Mouse (Mus musculus) limb, embryonic 11.5 days (tissue): ENCODE measurements at regions not wholly inside any gene's neighbourhood (a gene's known extent, or its start where the extent isn't known, plus 50 kb on each side); places are given as distances from the start of the nearest gene placed in this dataset.

Experiments used
- ATAC-seq: fragments of 200-750 bp; cut with Nextera tagmentation; 2 replicates; pipeline ENCODE4 v1.8.0; 2017; ENCODE audit warnings: low read depth; ENCODE audit not compliant: insufficient number of reproducible peaks, low FRiP score, low TSS enrichment
- DNase-seq: peaks from one replicate; pipeline ENCODE4 v3.0.0-alpha.2; 2015; ENCODE audit warnings: low spot score
- H3K27ac ChIP-seq: fragments of 300-500 bp; sonication (generic); replicated peaks from 2 replicates; pipeline ENCODE4 v1.5.1; 2014; ENCODE audit warnings: low read depth, mild to moderate bottlenecking, low read length
- H3K27me3 ChIP-seq: fragments of 300-500 bp; sonication (generic); 2 replicates; pipeline ENCODE4 v1.6.1; 2014; ENCODE audit warnings: mild to moderate bottlenecking, low read length, mixed read lengths; ENCODE audit not compliant: control insufficient read depth, insufficient read depth
- H3K36me3 ChIP-seq: fragments of 300-500 bp; sonication (generic); 2 replicates; pipeline ENCODE4 v1.6.1; 2014; ENCODE audit warnings: mild to moderate bottlenecking, low read length, moderate library complexity, mixed read lengths; ENCODE audit not compliant: control insufficient read depth, insufficient read depth
- H3K4me1 ChIP-seq: fragments of 300-500 bp; sonication (generic); 2 replicates; pipeline ENCODE4 v1.6.1; 2014; ENCODE audit warnings: low read length, mixed read lengths; ENCODE audit not compliant: control insufficient read depth, insufficient read depth
- H3K4me2 ChIP-seq: fragments of 300-500 bp; sonication (generic); 2 replicates; pipeline ENCODE4 v1.6.1; 2014; ENCODE audit warnings: low read depth, mild to moderate bottlenecking, moderate library complexity; ENCODE audit not compliant: severe bottlenecking
- H3K4me3 ChIP-seq: fragments of 300-500 bp; sonication (generic); 2 replicates; pipeline ENCODE4 v1.5.1; 2014; ENCODE audit warnings: low read depth, low read length
- H3K9ac ChIP-seq: fragments of 300-500 bp; sonication (generic); 2 replicates; pipeline ENCODE4 v1.6.1; 2014; ENCODE audit warnings: mild to moderate bottlenecking, low read length
- H3K9me3 ChIP-seq: fragments of 300-500 bp; sonication (generic); 2 replicates; pipeline ENCODE4 v1.6.1; 2016; ENCODE audit warnings: low read length; ENCODE audit not compliant: control insufficient read depth
- WGBS: fragments of 180-500 bp; shearing (Covaris S2); extraction: QIAGEN DNeasy Blood & Tissue Kit; methylation state at CpG from one replicate; pipeline ENCODE4 v1.1.7; 2014; 5-methylcytosine and 5-hydroxymethylcytosine counted together

DNA sequence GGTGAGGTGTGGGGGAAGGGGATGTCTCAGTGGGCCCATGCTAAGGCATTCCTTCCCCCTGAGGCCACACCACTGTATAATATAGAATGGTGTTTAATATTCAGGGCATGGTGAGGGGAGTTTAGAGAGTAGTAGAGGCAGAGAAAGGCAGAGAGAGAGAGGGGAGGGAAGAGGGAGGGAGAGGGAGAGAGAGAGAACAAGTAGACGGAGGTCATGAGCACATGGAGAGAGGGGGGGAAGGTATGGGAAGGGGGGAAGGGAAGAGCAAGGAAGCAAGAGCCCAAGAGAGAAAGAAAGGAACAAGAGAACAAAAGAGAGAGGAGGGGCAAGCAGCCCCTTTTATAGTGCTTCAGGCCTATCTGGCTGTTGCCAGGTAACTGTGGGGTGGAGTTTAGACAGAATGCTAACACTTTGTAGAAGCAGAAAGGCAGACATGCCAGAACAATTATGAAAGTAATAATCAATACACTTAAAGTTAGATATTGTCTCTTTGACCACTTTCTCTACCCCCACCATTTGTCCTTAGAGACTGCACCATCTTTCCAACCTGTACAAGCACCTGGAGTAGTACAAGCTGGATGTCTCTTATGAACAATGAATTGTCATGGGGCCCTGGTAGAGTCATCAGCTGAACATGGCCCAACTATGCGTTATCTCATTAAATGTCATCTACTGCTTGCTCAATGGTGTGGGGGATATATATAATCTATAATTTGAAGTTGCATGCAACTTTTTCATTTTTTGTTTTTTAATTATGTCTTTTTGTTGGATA lies 422.6 kb downstream of the Nbas start:
- Histone ChIP-seq H3K27ac (no peak overlapping the region), H3K4me2 (no peak overlapping the region), H3K36me3 (no peaks in the 10 kb centered on the region), H3K9ac (no peak overlapping the region), H3K4me3 (no peak overlapping the region), H3K4me1 (no peaks in the 10 kb centered on the region), H3K9me3 (no peaks in the 10 kb centered on the region), H3K27me3 (no peaks in the 10 kb centered on the region)
- 71% methylated on average over 2 of the region's 2 CpGs for WGBS
- no peak for ATAC-seq
- DNase-seq, result no peak

DNA sequence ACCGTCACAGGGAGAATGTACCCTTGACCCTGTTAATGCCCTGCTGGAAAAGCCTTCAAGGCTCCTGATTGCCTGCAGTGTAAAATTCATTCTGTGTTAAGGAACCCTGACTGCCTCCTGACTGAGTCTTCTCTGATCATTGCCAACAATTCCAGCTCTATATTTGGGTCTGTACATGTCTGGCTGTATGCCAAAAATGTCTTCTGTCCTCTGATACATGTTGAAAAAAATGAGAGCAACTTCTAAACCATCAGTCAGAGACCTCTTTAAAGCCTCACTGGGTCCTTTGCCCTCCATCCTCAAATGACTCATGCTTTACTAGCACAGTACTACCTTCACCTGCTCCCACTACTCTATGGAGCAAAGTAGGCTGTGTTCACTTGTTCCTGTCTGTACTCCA lies 408.3 kb downstream of the Nbas start:
- H3K36me3 ChIP-seq, result no peaks in the 10 kb centered on the region
- H3K4me1 ChIP-seq, result no peaks in the 10 kb centered on the region
- no peak overlapping the region for H3K27ac ChIP-seq
- H3K4me2 ChIP-seq, result no peak overlapping the region
- ATAC-seq, result no peak
- no peaks in the 10 kb centered on the region for H3K9me3 ChIP-seq
- DNase-seq, result no peak
- no peaks in the 10 kb centered on the region for H3K27me3 ChIP-seq
- WGBS, result 92% methylated on average over 1 of the region's 1 CpGs
- H3K4me3 ChIP-seq, result no peak overlapping the region
- H3K9ac ChIP-seq, result no peak overlapping the region

DNA sequence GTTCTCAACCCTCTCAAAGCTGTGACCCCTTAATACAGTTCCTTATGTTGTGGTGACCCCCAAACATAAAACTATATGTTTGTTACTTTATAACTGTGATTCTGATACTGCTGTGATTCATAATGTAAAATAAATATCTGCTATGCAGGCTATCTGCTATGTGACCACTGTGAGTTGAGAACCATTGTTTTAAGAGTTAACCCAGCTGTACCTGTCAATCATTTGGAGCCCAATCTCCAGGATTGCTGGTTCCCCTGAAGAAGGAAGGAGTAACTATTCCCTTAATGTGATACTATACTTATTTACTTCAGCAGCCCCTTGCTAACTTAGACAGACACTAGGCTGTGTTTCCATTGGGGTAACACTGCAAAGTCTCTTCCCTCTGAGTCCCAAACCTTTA lies 400.5 kb downstream of the Nbas start:
- DNase-seq (no peak), ATAC-seq (no peak)
- no peaks in the 10 kb centered on the region for H3K9me3 ChIP-seq
- no peaks in the 10 kb centered on the region for H3K27me3 ChIP-seq
- H3K4me2 ChIP-seq, result no peak overlapping the region
- no peak overlapping the region for H3K9ac ChIP-seq
- H3K4me1 ChIP-seq, result no peaks in the 10 kb centered on the region
- no peaks in the 10 kb centered on the region for H3K36me3 ChIP-seq
- no peak overlapping the region for H3K27ac ChIP-seq
- H3K4me3 ChIP-seq, result no peak overlapping the region

DNA sequence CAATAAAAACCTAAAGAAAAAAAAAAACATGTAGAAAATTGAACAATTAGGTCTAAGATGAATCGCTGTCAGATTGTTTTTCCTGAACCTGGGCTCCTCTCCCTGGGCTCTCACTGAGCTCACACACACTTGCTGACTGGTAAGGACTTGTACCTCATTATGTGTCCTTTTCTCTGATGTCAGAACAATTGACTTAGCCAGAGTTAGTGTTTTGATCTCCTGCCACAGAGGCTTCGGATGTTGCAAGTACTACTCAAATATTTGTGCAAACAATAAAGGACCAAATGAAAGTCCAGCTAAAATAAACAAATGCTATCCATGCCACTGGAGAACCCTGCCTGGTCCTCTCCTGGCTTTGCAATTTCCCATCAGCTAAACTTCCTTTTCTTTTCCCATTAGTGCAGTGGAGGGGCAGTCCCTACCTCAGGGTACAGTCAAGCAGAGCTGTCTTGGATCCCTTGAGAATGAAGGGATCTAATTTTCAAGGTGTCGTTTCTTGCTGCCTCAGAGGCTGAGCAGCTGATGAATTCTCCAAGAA lies 399.6 kb downstream of the Nbas start:
- H3K9me3 ChIP-seq, result no peaks in the 10 kb centered on the region
- ATAC-seq, result no peak
- WGBS, result 72% methylated on average over 3 of the region's 3 CpGs

DNA sequence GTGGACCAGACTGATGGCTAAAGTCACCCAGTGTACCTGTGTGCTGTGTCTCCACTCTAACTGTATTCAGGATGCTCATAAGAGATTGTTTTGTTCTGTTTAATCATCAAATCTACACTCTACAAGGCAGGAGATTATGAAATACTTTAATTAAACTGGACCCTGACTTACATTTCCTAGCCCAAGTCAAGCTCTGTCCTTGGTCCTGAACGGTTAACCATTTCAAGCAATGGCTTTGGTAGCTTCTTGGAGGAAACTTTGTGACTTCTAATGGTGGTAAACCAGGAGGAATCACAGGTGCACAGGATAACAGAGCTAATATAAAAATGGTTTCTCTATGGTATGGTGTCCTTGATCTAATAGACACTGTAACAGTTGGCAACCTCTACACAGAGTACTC lies 370.4 kb downstream of the Nbas start:
- Histone ChIP-seq H3K36me3 (no peaks in the 10 kb centered on the region), H3K4me1 (no peaks in the 10 kb centered on the region), H3K4me2 (no peak overlapping the region), H3K9ac (no peak overlapping the region), H3K4me3 (no peak overlapping the region), H3K27me3 (no peaks in the 10 kb centered on the region), H3K27ac (no peak overlapping the region), H3K9me3 (no peaks in the 10 kb centered on the region)
- DNase-seq (peak; percentile 57), ATAC-seq (no peak)
- 51% methylated on average over 1 of the region's 1 CpGs for WGBS

More for the DNA sequence above, 399.6 kb downstream of the Nbas start:
- Histone ChIP-seq H3K27ac (no peak overlapping the region), H3K9ac (no peak overlapping the region), H3K4me1 (no peaks in the 10 kb centered on the region), H3K36me3 (no peaks in the 10 kb centered on the region), H3K4me2 (no peak overlapping the region), H3K27me3 (no peaks in the 10 kb centered on the region), H3K4me3 (no peak overlapping the region)
- DNase-seq, result no peak
